Mouse (Mus musculus) limb, embryonic 13.5 days (tissue): ENCODE data around the gene Tm2d1. TPM values are rescaled to one million over a fixed set of nuclear protein-coding genes. Genes with fewer than 3 reads are reported as not detected.

Experiments used
- ATAC-seq: fragments of 200-750 bp; cut with Nextera tagmentation; 2 replicates; pipeline ENCODE4 v1.8.0; 2017; ENCODE audit warnings: low read depth, moderate number of reproducible peaks, moderate TSS enrichment; ENCODE audit not compliant: low FRiP score
- H3K27ac ChIP-seq: fragments of 300-500 bp; sonication (generic); 2 replicates; pipeline ENCODE4 v1.5.1; 2015; ENCODE audit warnings: inconsistent platforms, mild to moderate bottlenecking, moderate library complexity
- H3K27me3 ChIP-seq: fragments of 300-500 bp; sonication (generic); 2 replicates; pipeline ENCODE4 v1.6.1; 2015; ENCODE audit warnings: mild to moderate bottlenecking, inconsistent platforms
- H3K36me3 ChIP-seq: fragments of 300-500 bp; sonication (generic); 2 replicates; pipeline ENCODE4 v1.6.1; 2015; ENCODE audit warnings: inconsistent platforms, mild to moderate bottlenecking, moderate library complexity
- H3K4me1 ChIP-seq: fragments of 300-500 bp; sonication (generic); 2 replicates; pipeline ENCODE4 v1.6.1; 2015; ENCODE audit warnings: inconsistent platforms
- H3K4me2 ChIP-seq: fragments of 300-500 bp; sonication (generic); replicated peaks from 2 replicates; pipeline ENCODE4 v1.6.1; 2015; ENCODE audit warnings: inconsistent platforms, mild to moderate bottlenecking, moderate library complexity
- H3K4me3 ChIP-seq: fragments of 300-500 bp; sonication (generic); 2 replicates; pipeline ENCODE4 v1.5.1; 2015; ENCODE audit warnings: moderate library complexity, mild to moderate bottlenecking, inconsistent platforms
- H3K9ac ChIP-seq: fragments of 300-500 bp; sonication (generic); 2 replicates; pipeline ENCODE4 v1.6.1; 2015; ENCODE audit warnings: mild to moderate bottlenecking, inconsistent platforms
- H3K9me3 ChIP-seq: fragments of 300-500 bp; sonication (generic); 2 replicates; pipeline ENCODE4 v1.6.1; 2016; ENCODE audit warnings: inconsistent platforms
- WGBS: fragments of 180-500 bp; shearing (Covaris S2); methylation state at CpG from one replicate; pipeline ENCODE4 v1.1.7; 2015; 5-methylcytosine and 5-hydroxymethylcytosine counted together
- polyA plus RNA-seq: library from polyadenylated mRNA; unstranded; fragments of >200 nt; fragmentation: Nextera tagmentation; extraction: Ambion mirVana; gene quantifications from 2 replicates; pipeline ENCODE4 v1.2.1, GENCODE M21; 2015

Gene Tm2d1
- polyA plus RNA-seq, 1 experiment from 2014 or later = 97.7 TPM

GRCm38 (mm10) chr4:98317149-98317548 lies 66.0 kb downstream of the Tm2d1 start:
- Histone ChIP-seq H3K4me1 (peaks cover 40% of the 10 kb centered on the region), H3K4me2 (no peak overlapping the region), H3K27me3 (no peaks in the 10 kb centered on the region), H3K4me3 (no peak overlapping the region), H3K36me3 (no peaks in the 10 kb centered on the region), H3K27ac (no peak overlapping the region), H3K9ac (no peak overlapping the region), H3K9me3 (no peaks in the 10 kb centered on the region)
- 92% methylated on average over 2 of the region's 2 CpGs for WGBS
- ATAC-seq = no peak

Other genes starting within 250 kb of the Tm2d1 start
- 19.0 and 21.4 TPM in 2 replicates for gene Patj, start 12.5 kb upstream of the Tm2d1 start, polyA plus RNA-seq